Mouse (Mus musculus) small intestine, adult 2 months (tissue): ENCODE results near the gene Pex11b.

ENCODE experiments used
- CTCF ChIP-seq: fragments of 200-500 bp; IDR thresholded peaks from 2 replicates; pipeline ENCODE4 v1.5.1; 2012; ENCODE audit warnings: low read depth, mild to moderate bottlenecking, control low read depth, inconsistent platforms, low read length, moderate library complexity, mixed read lengths; ENCODE audit not compliant: insufficient replicate concordance, insufficient read length; ENCODE audit errors: extremely low read depth
- POLR2A ChIP-seq: fragments of 200-500 bp; IDR thresholded peaks from 2 replicates; pipeline ENCODE4 v1.6.1; 2012; ENCODE audit warnings: low read depth, mild to moderate bottlenecking, control low read depth, inconsistent platforms, low read length, moderate library complexity

DNA sequence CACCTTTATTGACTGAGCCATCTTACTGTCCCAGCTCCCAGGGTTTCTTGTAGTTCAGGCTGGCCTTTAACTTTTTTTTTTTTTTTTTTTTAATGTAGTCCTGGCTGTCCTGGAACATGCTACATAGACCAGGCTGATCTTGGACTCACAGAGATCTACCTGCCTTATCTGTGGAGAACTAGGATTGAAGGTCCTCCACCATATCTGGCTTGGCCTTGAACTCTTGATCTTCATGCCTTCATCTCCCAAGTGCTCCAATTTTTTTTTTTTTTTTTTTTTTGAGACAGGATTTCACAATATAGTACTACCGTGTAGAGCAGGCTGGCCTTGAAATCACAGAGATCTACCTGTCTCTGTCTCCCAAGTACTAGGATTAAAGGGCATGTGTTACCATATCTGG lies 58.4 kb downstream of the Pex11b start:
- TF ChIP-seq CTCF: no peak
- TF ChIP-seq POLR2A: no peak
